Mouse (Mus musculus) common myeloid progenitor, adult 5-6 weeks (primary cell): ENCODE measurements around the gene Hsh2d. TPM values are rescaled to one million over a fixed set of nuclear protein-coding genes. Genes with fewer than 3 reads are reported as not detected.

Experiments used
- ATAC-seq: replicated peaks from 2 replicates; pipeline ENCODE4 v1.8.0; 2016; ENCODE audit warnings: low read depth, mild to moderate bottlenecking, moderate TSS enrichment, inconsistent platforms; ENCODE audit not compliant: poor library complexity, severe bottlenecking
- total RNA-seq: library from RNA; stranded (forward); fragments of 200-1000, 187-1606 nt; gene quantifications from 2 replicates; pipeline ENCODE4 v1.2.3, GENCODE M21; 2017

Hsh2d gene
- total RNA-seq, 1 experiment from 2014 or later = 9.8 TPM

GRCm38 (mm10) chr8:72240951-72241350 is 51.5 kb downstream of the Hsh2d start:
- ATAC-seq = no peak

DNA sequence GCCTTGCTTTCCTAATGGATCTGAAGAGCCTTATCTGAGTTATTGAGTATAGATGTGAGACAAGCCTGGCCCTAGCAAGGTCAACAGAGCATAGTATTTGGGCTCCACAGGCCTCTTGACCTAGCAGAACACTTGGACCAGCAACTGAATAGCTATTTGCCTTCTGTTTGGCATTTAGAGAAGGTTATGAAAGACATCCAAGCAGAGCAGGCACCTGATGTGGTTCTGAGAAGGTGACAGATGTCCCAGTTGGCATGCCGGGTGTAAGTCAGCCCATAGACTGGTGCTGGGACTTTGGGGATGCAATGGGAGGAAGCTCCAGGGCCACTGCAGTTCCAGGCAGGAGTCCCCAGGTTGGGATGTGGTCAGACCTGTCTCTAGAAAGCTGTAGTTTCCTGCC is 52.8 kb downstream of the Hsh2d start:
- no peak for ATAC-seq

DNA sequence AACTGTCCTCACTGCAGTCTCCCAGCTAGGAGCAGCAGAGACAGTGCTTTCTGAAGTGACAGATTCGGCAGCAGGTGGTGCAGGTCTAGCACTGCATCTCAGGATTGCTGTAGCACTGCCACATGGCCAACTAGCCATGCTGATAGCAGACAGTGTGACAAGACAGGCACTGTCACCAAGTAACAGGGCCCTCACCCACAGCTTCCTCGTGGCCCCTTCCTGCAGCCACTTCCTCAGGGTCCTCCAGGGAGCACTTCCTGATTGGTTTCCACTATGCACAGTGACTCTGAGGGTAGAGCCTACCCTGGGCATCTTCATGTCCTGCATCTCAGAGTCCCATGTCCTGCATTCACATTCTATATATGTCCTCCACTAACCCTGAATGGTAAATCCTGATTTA is 55.2 kb downstream of the Hsh2d start:
- ATAC-seq = no peak

Other genes with a start within 250 kb of the Hsh2d start
- gene Zfp961, start 238.6 kb upstream of the Hsh2d start, total RNA-seq = 21.8 and 35.5 TPM in 2 replicates
- 0.64 and 1.6 TPM in 2 replicates for gene Cyp4f18, start 180.0 kb upstream of the Hsh2d start, total RNA-seq
- not detected in 2 replicates for gene Olfr372, start 148.4 kb upstream of the Hsh2d start, total RNA-seq
- gene Olfr373, start 106.5 kb upstream of the Hsh2d start, total RNA-seq = not detected in 2 replicates
- not detected in 2 replicates for gene Olfr374, start 82.6 kb upstream of the Hsh2d start, total RNA-seq
- gene Tpm4, start 54.7 kb upstream of the Hsh2d start, total RNA-seq = 77.0 and 102 TPM in 2 replicates
- 275 and 303 TPM in 2 replicates for gene Rab8a, start 28.4 kb upstream of the Hsh2d start, total RNA-seq
- gene Cib3, start 23.2 kb downstream of the Hsh2d start, total RNA-seq = not detected in 2 replicates
- gene Gm11034, start 24.0 kb downstream of the Hsh2d start, total RNA-seq = not detected in 2 replicates
- 42.5 and 56.2 TPM in 2 replicates for gene Fam32a, start 30.1 kb downstream of the Hsh2d start, total RNA-seq
- 86.6 and 88.2 TPM in 2 replicates for gene Ap1m1, start 50.4 kb downstream of the Hsh2d start, total RNA-seq
- 51.2 and 57.6 TPM in 2 replicates for gene Gm10282, start 115.6 kb downstream of the Hsh2d start, total RNA-seq
- 7.2 and 7.6 TPM in 2 replicates for gene Klf2, start 129.4 kb downstream of the Hsh2d start, total RNA-seq
- gene Eps15l1, start 231.8 kb downstream of the Hsh2d start, total RNA-seq = 36.2 and 39.1 TPM in 2 replicates